Mouse (Mus musculus): ENCODE measurements around the gene Fam189a1. TPM values are rescaled to one million over a fixed set of nuclear protein-coding genes. Genes with fewer than 3 reads are reported as not detected.

Fam189a1 gene
- polyA plus RNA-seq, 1 experiment from 2014 or later: 0.45 TPM

- no peak for DNase-seq (ENCODE audit: low spot score)
- no peak overlapping the region for H3K4me3 ChIP-seq
- no peaks in the 10 kb centered on the region for H3K9me3 ChIP-seq
- no peaks in the 10 kb centered on the region for H3K36me3 ChIP-seq
- H3K27ac ChIP-seq: no peak overlapping the region
- no peaks in the 10 kb centered on the region for H3K4me1 ChIP-seq
- 44% methylated on average over 2 of the region's 2 CpGs for WGBS
- no peaks in the 10 kb centered on the region; the same call in 1 of the 2 replicates for H3K27me3 ChIP-seq (ENCODE audit: insufficient read depth, poor library complexity, severe bottlenecking)
These were observed 204.2 kb downstream of the Fam189a1 start for GRCm38 (mm10) chr7:64952181-64952580.

DNA sequence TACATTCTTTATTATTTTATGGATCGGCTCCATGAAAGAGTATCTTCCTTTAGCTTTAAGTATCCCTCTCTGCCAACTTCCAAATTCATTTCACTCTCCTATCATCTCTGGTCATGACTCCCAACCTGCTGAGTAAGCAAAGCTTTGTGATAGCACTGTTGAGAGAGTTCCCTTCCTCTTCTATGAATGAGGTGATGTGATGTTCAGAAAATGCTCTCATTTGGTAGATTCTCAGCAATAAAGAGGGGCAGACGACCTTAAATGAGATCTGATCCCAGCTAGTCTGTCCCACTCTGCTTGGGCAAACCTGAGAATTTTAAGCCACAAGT is 205.6 kb downstream of the Fam189a1 start:
- no peak overlapping the region for H3K27ac ChIP-seq
- no peak overlapping the region for H3K4me3 ChIP-seq
- DNase-seq (ENCODE audit: low spot score): no peak
- H3K4me1 ChIP-seq: no peaks in the 10 kb centered on the region
- no peaks in the 10 kb centered on the region for H3K9me3 ChIP-seq
- WGBS: 63% methylated on average over 2 of the region's 2 CpGs
- no peaks in the 10 kb centered on the region; the same call in 1 of the 2 replicates for H3K27me3 ChIP-seq (ENCODE audit: insufficient read depth, poor library complexity, severe bottlenecking)
- no peaks in the 10 kb centered on the region for H3K36me3 ChIP-seq

- Histone ChIP-seq H3K4me1 (no peaks in the 10 kb centered on the region), H3K27ac (no peak overlapping the region), H3K9me3 (no peaks in the 10 kb centered on the region), H3K27me3 (ENCODE audit: insufficient read depth, poor library complexity, severe bottlenecking) (no peaks in the 10 kb centered on the region; the same call in 1 of the 2 replicates), H3K36me3 (no peaks in the 10 kb centered on the region), H3K4me3 (no peak overlapping the region)
- no peak for DNase-seq (ENCODE audit: low spot score)
- 46% methylated on average over 12 of the region's 12 CpGs for WGBS
These were observed 206.2 kb downstream of the Fam189a1 start for GRCm38 (mm10) chr7:64949910-64950770.

DNA sequence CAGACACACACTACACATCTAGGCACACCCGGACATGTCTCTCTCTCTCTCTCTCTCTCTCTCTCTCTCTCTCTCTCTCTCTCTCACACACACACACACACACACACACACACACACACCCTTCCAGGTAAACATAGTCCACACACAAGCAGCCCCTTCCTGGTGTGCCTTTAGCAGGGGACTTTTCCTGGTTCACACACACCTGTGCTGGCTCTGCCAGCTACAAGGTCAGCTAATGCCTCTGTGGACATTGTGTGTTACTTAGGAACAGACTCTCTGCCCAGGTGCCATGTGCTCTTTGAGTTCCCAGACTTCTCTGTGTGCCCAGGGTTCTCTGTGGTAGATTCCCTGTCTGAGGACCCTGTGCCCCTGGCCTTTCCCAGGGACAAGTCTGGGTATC is 206.9 kb downstream of the Fam189a1 start:
- H3K27ac ChIP-seq: no peak overlapping the region
- H3K27me3 ChIP-seq (ENCODE audit: insufficient read depth, poor library complexity, severe bottlenecking): no peaks in the 10 kb centered on the region; the same call in 1 of the 2 replicates
- no peaks in the 10 kb centered on the region for H3K9me3 ChIP-seq
- no peak for DNase-seq (ENCODE audit: low spot score)
- H3K4me3 ChIP-seq: no peak overlapping the region
- H3K4me1 ChIP-seq: no peaks in the 10 kb centered on the region
- no peaks in the 10 kb centered on the region for H3K36me3 ChIP-seq
- 55% methylated on average over 1 of the region's 1 CpGs for WGBS

DNA sequence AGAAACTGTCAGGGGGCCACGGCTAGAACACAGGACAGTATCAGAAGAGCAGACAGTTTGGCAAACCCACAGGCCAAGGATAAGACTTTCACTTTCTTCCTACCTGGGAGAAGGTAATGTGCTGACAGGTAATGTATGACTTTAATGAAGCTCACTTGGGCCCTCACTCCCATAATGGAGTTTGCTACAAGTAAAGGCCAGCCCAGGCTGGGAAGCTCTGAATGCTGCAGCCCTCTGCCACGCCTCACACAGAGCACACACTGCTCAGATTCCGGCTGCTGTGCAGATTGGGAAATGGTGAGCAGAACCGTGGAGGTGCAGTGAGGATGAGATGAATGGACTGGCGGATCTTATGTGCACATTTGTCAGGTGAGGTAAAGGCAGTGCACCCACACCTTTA is 211.7 kb downstream of the Fam189a1 start:
- DNase-seq (ENCODE audit: low spot score): peak; percentile 59
- H3K4me3 ChIP-seq: no peak overlapping the region
- H3K27me3 ChIP-seq (ENCODE audit: insufficient read depth, poor library complexity, severe bottlenecking): no peaks in the 10 kb centered on the region; the same call in 1 of the 2 replicates
- no peak overlapping the region for H3K27ac ChIP-seq
- no peaks in the 10 kb centered on the region for H3K9me3 ChIP-seq
- H3K4me1 ChIP-seq: no peaks in the 10 kb centered on the region
- H3K36me3 ChIP-seq: no peaks in the 10 kb centered on the region
- 77% methylated on average over 5 of the region's 5 CpGs for WGBS

DNA sequence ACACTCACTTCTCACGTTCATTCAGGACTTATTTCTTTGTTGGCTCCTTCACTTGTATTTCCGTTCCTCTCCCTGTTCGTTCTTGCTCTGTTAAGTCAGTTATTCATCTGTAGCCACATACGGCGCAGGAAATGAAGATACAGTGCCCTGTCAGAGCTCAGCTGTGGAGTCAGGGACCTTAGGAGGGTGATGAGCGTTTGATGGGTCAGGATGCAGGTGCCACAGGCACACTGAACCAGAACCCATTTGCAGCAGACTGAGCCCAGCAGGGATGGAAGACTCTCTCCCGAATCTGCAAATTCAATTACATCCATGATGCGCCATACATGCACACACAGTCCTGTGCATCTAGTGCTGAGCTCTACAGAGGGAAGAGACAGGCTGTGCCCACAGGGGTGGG is 212.2 kb downstream of the Fam189a1 start:
- no peaks in the 10 kb centered on the region for H3K27me3 ChIP-seq (ENCODE audit: insufficient read depth, poor library complexity, severe bottlenecking)
- WGBS: 83% methylated on average over 8 of the region's 8 CpGs
- H3K4me3 ChIP-seq: no peak overlapping the region
- no peaks in the 10 kb centered on the region for H3K4me1 ChIP-seq
- no peaks in the 10 kb centered on the region for H3K36me3 ChIP-seq
- no peaks in the 10 kb centered on the region for H3K9me3 ChIP-seq
- H3K27ac ChIP-seq: no peak overlapping the region
- DNase-seq (ENCODE audit: low spot score): peak; percentile 46

DNA sequence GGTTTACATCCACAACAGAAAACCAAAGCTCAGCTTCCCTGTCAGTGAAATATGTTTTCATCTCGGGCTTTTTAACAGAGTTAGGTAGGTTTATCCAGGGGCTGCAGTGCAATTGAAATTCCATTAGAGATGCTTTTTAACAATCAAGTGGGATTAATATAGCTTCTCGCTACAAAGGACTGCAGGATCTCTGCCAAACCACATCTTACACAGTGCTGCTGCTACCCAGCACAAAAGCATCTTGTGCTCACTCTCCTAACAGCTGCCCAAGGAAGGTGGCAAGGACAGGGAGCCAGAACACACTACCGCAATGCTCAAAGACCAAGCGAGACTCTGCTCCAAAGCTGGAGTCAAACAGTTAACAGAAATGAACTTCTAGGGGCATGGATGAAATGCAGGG is 219.4 kb downstream of the Fam189a1 start:
- 80% methylated on average over 4 of the region's 4 CpGs for WGBS
- DNase-seq (ENCODE audit: low spot score): peak; percentile 7
- Histone ChIP-seq H3K36me3 (no peaks in the 10 kb centered on the region), H3K27ac (no peak overlapping the region), H3K9me3 (no peaks in the 10 kb centered on the region), H3K4me3 (no peak overlapping the region), H3K27me3 (ENCODE audit: insufficient read depth, poor library complexity, severe bottlenecking) (no peaks in the 10 kb centered on the region), H3K4me1 (no peaks in the 10 kb centered on the region)

DNA sequence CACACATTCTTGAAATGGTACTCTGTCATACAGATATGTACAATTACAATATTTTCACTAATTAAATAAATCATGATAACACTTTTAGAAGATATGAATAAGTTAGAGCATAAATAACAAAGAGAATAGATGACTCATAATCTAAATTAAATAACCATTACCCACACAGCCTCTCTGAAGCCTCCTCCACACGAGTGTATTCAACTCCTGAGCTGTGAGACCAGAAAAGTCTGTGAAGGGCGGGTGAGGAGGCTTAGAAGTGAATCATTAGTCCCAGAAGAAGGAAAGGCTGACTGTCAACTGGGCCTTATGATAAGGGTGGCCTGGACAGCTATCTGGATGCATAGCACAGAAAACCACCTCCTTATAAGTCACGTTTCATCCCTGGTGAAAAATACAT is 222.3 kb downstream of the Fam189a1 start:
- Histone ChIP-seq H3K27ac (no peak overlapping the region), H3K4me1 (no peaks in the 10 kb centered on the region), H3K9me3 (no peaks in the 10 kb centered on the region), H3K4me3 (no peak overlapping the region), H3K27me3 (ENCODE audit: insufficient read depth, poor library complexity, severe bottlenecking) (no peaks in the 10 kb centered on the region), H3K36me3 (no peaks in the 10 kb centered on the region)
- WGBS: 60% methylated on average over 3 of the region's 3 CpGs
- DNase-seq (ENCODE audit: low spot score): no peak

DNA sequence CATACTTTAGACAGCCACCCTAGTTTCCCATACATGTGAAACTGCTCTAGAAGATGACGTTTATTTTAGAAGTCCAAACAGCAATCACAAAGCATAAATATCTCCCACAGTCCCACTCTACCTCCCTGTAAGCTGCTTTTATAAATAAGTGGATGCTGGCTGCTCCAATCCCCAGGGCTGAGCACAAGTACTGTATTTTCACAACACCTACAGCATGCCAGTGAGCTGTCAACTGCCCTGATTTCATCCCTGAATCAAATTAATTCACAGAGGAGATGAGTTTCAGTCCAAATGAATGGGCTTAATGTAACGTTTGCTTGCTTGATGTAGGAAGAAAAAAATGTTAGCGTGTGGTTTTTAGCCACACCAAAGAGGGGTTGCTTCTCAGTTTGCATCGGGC is 225.4 kb downstream of the Fam189a1 start:
- Histone ChIP-seq H3K27ac (no peak overlapping the region), H3K4me3 (no peak overlapping the region), H3K27me3 (ENCODE audit: insufficient read depth, poor library complexity, severe bottlenecking) (no peaks in the 10 kb centered on the region), H3K36me3 (no peaks in the 10 kb centered on the region), H3K9me3 (no peaks in the 10 kb centered on the region), H3K4me1 (no peaks in the 10 kb centered on the region)
- no peak for DNase-seq (ENCODE audit: low spot score)
- 84% methylated on average over 4 of the region's 4 CpGs for WGBS

DNA sequence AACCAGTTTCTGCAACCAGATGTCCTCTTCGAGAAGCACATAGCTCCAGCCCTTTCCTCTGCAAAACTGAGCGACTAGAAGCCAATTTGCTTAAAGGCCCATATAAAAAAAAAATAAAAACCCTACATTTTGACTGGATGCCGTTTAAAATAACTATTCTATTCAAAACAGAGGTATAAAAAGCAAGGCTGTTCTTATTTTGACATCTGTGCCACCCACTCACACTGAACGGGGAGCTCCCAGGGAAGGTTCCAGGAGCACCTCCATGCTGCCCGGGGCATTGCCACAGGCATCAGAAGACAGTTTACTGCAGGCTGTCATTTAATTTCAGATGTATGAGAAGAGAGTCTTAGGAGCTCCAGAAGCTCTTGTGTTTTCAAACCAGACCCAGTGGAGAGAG is 232.5 kb downstream of the Fam189a1 start:
- no peaks in the 10 kb centered on the region for H3K9me3 ChIP-seq

GRCm38 (mm10) chr7:64921189-64921588 is 235.2 kb downstream of the Fam189a1 start:
- Histone ChIP-seq H3K4me3 (no peak overlapping the region), H3K4me1 (no peaks in the 10 kb centered on the region), H3K36me3 (no peaks in the 10 kb centered on the region), H3K9me3 (no peaks in the 10 kb centered on the region), H3K27ac (no peak overlapping the region), H3K27me3 (ENCODE audit: insufficient read depth, poor library complexity, severe bottlenecking) (no peaks in the 10 kb centered on the region)
- 85% methylated on average over 13 of the region's 13 CpGs for WGBS
- no peak for DNase-seq (ENCODE audit: low spot score)

More for the DNA sequence above, 232.5 kb downstream of the Fam189a1 start:
- Histone ChIP-seq H3K36me3 (no peaks in the 10 kb centered on the region), H3K4me1 (no peaks in the 10 kb centered on the region), H3K27ac (no peak overlapping the region), H3K4me3 (no peak overlapping the region), H3K27me3 (ENCODE audit: insufficient read depth, poor library complexity, severe bottlenecking) (no peaks in the 10 kb centered on the region)
- 76% methylated on average over 5 of the region's 5 CpGs for WGBS
- DNase-seq (ENCODE audit: low spot score): no peak

DNA sequence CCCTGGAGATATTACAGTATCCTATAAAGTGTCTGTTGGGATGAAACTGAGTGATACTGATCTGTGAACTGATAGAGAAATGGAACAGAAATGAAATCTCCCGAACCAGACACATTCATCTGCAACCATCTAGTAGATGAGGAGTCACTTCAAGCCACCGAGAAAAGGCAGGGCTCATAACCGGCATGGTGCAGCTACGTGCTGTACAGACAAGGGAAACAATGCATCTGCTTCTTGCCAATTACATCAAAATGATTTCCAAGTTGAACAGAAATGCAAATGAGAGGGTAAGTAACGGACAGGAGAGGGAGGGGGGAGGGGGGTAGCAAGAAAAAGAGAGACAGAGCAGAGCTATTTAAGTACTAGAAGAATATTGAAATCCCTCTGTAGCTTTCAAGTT is 235.6 kb downstream of the Fam189a1 start:
- DNase-seq (ENCODE audit: low spot score): no peak
- no peaks in the 10 kb centered on the region for H3K36me3 ChIP-seq
- 86% methylated on average over 5 of the region's 5 CpGs for WGBS
- no peaks in the 10 kb centered on the region for H3K4me1 ChIP-seq
- no peak overlapping the region for H3K4me3 ChIP-seq
- H3K27me3 ChIP-seq (ENCODE audit: insufficient read depth, poor library complexity, severe bottlenecking): no peaks in the 10 kb centered on the region
- no peaks in the 10 kb centered on the region for H3K9me3 ChIP-seq
- no peak overlapping the region for H3K27ac ChIP-seq

GRCm38 (mm10) chr7:64916654-64917053 is 239.7 kb downstream of the Fam189a1 start:
- peak; percentile 58 for DNase-seq (ENCODE audit: low spot score)
- H3K9me3 ChIP-seq: no peaks in the 10 kb centered on the region
- WGBS: 43% methylated on average over 7 of the region's 7 CpGs

DNA sequence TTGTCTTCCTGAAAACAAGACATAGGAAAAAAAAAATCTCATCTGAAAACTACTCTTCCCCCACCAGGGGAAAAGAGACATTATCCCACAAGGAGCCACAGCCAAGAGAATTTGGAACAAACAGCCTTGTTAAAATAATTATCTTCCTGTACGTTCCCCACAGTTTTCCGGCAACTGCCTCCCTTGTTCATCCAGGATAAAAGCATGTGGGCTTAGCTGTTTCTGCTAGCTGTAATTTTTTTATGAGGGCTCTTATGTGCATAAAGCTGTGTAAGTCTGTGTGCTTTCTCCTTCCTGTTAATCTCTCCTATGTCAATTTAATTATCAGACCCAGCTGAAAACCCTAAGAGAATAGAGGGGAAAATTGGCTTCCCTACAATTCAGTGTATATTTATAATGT is 241.2 kb downstream of the Fam189a1 start:
- H3K4me3 ChIP-seq: no peak overlapping the region
- WGBS: 82% methylated on average over 2 of the region's 2 CpGs
- peak; percentile 19 for DNase-seq (ENCODE audit: low spot score)
- H3K9me3 ChIP-seq: no peaks in the 10 kb centered on the region
- no peaks in the 10 kb centered on the region for H3K27me3 ChIP-seq (ENCODE audit: insufficient read depth, poor library complexity, severe bottlenecking)
- no peaks in the 10 kb centered on the region for H3K4me1 ChIP-seq
- H3K36me3 ChIP-seq: no peaks in the 10 kb centered on the region
- H3K27ac ChIP-seq: no peak overlapping the region

More at GRCm38 (mm10) chr7:64916654-64917053, 239.7 kb downstream of the Fam189a1 start:
- no peaks in the 10 kb centered on the region for H3K4me1 ChIP-seq
- H3K27me3 ChIP-seq (ENCODE audit: insufficient read depth, poor library complexity, severe bottlenecking): no peaks in the 10 kb centered on the region
- no peaks in the 10 kb centered on the region for H3K36me3 ChIP-seq
- no peak overlapping the region for H3K27ac ChIP-seq
- no peak overlapping the region for H3K4me3 ChIP-seq
